Comparison of ENCODE assay signal across 8 mouse cellular contexts in the genomic region with DNA sequence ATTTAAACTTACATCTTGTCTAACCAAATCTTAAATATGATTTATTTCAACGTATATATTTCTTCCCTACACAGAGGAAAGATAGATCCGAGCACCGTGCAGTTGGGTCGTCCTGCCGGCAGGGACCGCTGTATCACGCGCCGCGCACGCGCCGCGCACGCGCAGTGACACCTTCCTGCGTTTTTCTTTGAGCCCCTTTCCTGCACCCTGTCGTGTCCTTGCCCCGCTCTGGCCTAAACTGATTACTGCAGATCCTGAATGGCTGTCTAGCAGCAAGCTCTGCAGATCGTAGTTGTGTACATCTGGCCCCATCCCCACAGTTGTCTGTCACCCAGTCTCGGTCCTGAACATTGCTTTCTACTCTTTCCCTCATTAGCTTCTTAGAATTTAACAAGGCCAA. TPM values are rescaled to one million over a fixed set of nuclear protein-coding genes. Genes with fewer than 3 reads are reported as not detected.
DNase-seq lines count a peak whose midpoint lies in the region; ATAC-seq lines count a peak whose summit lies in the region.

No protein-coding gene starts in this region.

- WGBS in limb, embryonic 10.5 days: 5% methylated on average over 21 of the region's 21 CpGs
- WGBS in midbrain, embryonic 10.5 days: 3% methylated on average over 21 of the region's 21 CpGs

- H3K4me1 ChIP-seq in limb, embryonic 10.5 days: peaks cover 50% of the 10 kb centered on the region
- peaks cover 59% of the 10 kb centered on the region for H3K4me1 ChIP-seq in midbrain, embryonic 10.5 days

- no peaks in the 10 kb centered on the region for H3K27me3 ChIP-seq in limb, embryonic 10.5 days (ENCODE audit: low read depth, poor library complexity, severe bottlenecking)
- no peaks in the 10 kb centered on the region for H3K27me3 ChIP-seq in midbrain, embryonic 10.5 days (ENCODE audit: low read depth, poor library complexity, severe bottlenecking)

- peak; percentile 80 for DNase-seq in cerebellum, adult 11 months
- peak; percentile 93 for DNase-seq in embryo, embryonic 10 days (ENCODE audit: low spot score)
- peak; percentile 78 for DNase-seq in gastrocnemius, postnatal 25 days
- peak; percentile 89 for DNase-seq in limb, embryonic 10.5 days (ENCODE audit: low spot score)
- peak; percentile 88 for DNase-seq in midbrain, embryonic 10.5 days (ENCODE audit: low spot score)
- peak; percentile 65 to 77 for DNase-seq in right cerebral cortex, postnatal 36 days (ENCODE audit: low spot score in 2 of 2)

- H3K9me3 ChIP-seq in limb, embryonic 10.5 days (replicated peaks): no peaks in the 10 kb centered on the region
- H3K9me3 ChIP-seq in midbrain, embryonic 10.5 days (replicated peaks): no peaks in the 10 kb centered on the region

- peak overlapping the region; percentile 97 for H3K27ac ChIP-seq in limb, embryonic 10.5 days
- H3K27ac ChIP-seq in midbrain, embryonic 10.5 days (replicated peaks): peak overlapping the region; percentile 97

- H3K36me3 ChIP-seq in limb, embryonic 10.5 days: peaks cover 15% of the 10 kb centered on the region
- H3K36me3 ChIP-seq in midbrain, embryonic 10.5 days: peaks cover 13% of the 10 kb centered on the region

- ATAC-seq in cerebellum, adult (ENCODE audit: insufficient number of reproducible peaks, low FRiP score, low TSS enrichment): no peak
- ATAC-seq in inflammation-experienced regulatory T-cells, adult 6 months: peak; percentile 36

- peak overlapping the region; percentile 31 for H3K4me3 ChIP-seq in limb, embryonic 10.5 days
- peak overlapping the region; percentile 54 for H3K4me3 ChIP-seq in midbrain, embryonic 10.5 days

RNA-seq across cellular contexts. Expression of a gene that starts 3.3 kb away (rescaled TPM):
- 100 to 1,000 TPM; 838 to 862 TPM for total RNA-seq in gastrocnemius, postnatal 25 days (2021)
- 1,000 to 10,000 TPM in 1 of 3 experiments, 100 to 1,000 TPM in 2; 925 to 1,158 (median 972) TPM for polyA plus RNA-seq in inflammation-experienced regulatory T-cells, adult 6 months (2017; shearing (Covaris generic))
- polyA plus RNA-seq in limb, embryonic 10.5 days (2016; fragmentation: Nextera tagmentation; extraction: Ambion mirVana): 575 and 611 TPM in 2 replicates
- polyA plus RNA-seq in midbrain, embryonic 10.5 days (2016; fragmentation: Nextera tagmentation; extraction: Ambion mirVana): 528 and 571 TPM in 2 replicates

RNA-seq across cellular contexts. Expression of a gene that starts 5.4 kb away (rescaled TPM):
- 10 to 100 TPM; 11.7 to 14.2 TPM for total RNA-seq in gastrocnemius, postnatal 25 days (2021)
- 10 to 100 TPM; 15.4 to 21.5 (median 17.1) TPM for polyA plus RNA-seq in inflammation-experienced regulatory T-cells, adult 6 months (2017; shearing (Covaris generic))
- 73.6 and 73.9 TPM in 2 replicates for polyA plus RNA-seq in limb, embryonic 10.5 days (2016; fragmentation: Nextera tagmentation; extraction: Ambion mirVana)
- polyA plus RNA-seq in midbrain, embryonic 10.5 days (2016; fragmentation: Nextera tagmentation; extraction: Ambion mirVana): 61.4 and 68.5 TPM in 2 replicates

RNA-seq across cellular contexts. Expression of a gene that starts 9.7 kb away (rescaled TPM):
- 10 to 100 TPM; 22.3 to 22.4 TPM for total RNA-seq in gastrocnemius, postnatal 25 days (2021)
- polyA plus RNA-seq in inflammation-experienced regulatory T-cells, adult 6 months (2017; shearing (Covaris generic)): 1 to 10 TPM; 3.1 to 5.4 (median 3.6) TPM
- 46.5 and 52.0 TPM in 2 replicates for polyA plus RNA-seq in limb, embryonic 10.5 days (2016; fragmentation: Nextera tagmentation; extraction: Ambion mirVana)
- polyA plus RNA-seq in midbrain, embryonic 10.5 days (2016; fragmentation: Nextera tagmentation; extraction: Ambion mirVana): 52.7 and 53.3 TPM in 2 replicates

RNA-seq across cellular contexts. Expression of a gene that starts 10.5 kb away (rescaled TPM):
- total RNA-seq in gastrocnemius, postnatal 25 days (2021): not detected
- polyA plus RNA-seq in inflammation-experienced regulatory T-cells, adult 6 months (2017; shearing (Covaris generic)): not detected
- not detected in 2 replicates for polyA plus RNA-seq in limb, embryonic 10.5 days (2016; fragmentation: Nextera tagmentation; extraction: Ambion mirVana)
- 0.09 TPM in 1 of 2 replicates, not detected in the other for polyA plus RNA-seq in midbrain, embryonic 10.5 days (2016; fragmentation: Nextera tagmentation; extraction: Ambion mirVana)

RNA-seq across cellular contexts. Expression of a gene that starts 28.7 kb away (rescaled TPM):
- total RNA-seq in gastrocnemius, postnatal 25 days (2021): 10 to 100 TPM; 41.1 to 57.7 TPM
- polyA plus RNA-seq in inflammation-experienced regulatory T-cells, adult 6 months (2017; shearing (Covaris generic)): under 1 TPM in 2 of 3 experiments, not detected in 1; 0.17 to 0.28 TPM
- polyA plus RNA-seq in limb, embryonic 10.5 days (2016; fragmentation: Nextera tagmentation; extraction: Ambion mirVana): not detected in 2 replicates
- polyA plus RNA-seq in midbrain, embryonic 10.5 days (2016; fragmentation: Nextera tagmentation; extraction: Ambion mirVana): not detected in 2 replicates
